Mouse (Mus musculus): Measurements from ENCODE around the gene Cnst. TPM values are rescaled to one million over a fixed set of nuclear protein-coding genes. Genes with fewer than 3 reads are reported as not detected.

The Cnst gene
- total RNA-seq, 2 experiments from 2014 or later, result 17.5 to 19.1 TPM

Other genes with a start within 250 kb of the Cnst start
- 34.9 and 35.7 TPM in 2 replicates for gene Smyd3, start 28.3 kb upstream of the Cnst start, total RNA-seq (2014; fragmentation: Nextera tagmentation)
- gene Smyd3, start 28.3 kb upstream of the Cnst start, total RNA-seq (2017), result 29.7 and 30.2 TPM in 2 replicates
- gene Tfb2m, start 103 bp upstream of the Cnst start, total RNA-seq (2014; fragmentation: Nextera tagmentation), result 34.0 and 37.0 TPM in 2 replicates
- gene Tfb2m, start 103 bp upstream of the Cnst start, total RNA-seq (2017), result 30.3 and 40.0 TPM in 2 replicates
- gene Sccpdh, start 121.8 kb downstream of the Cnst start, total RNA-seq (2014; fragmentation: Nextera tagmentation), result 14.8 and 20.4 TPM in 2 replicates
- gene Sccpdh, start 121.8 kb downstream of the Cnst start, total RNA-seq (2017), result 49.9 and 60.4 TPM in 2 replicates
- not detected in 2 replicates for gene Kif28, start 198.9 kb downstream of the Cnst start, total RNA-seq (2014; fragmentation: Nextera tagmentation)
- not detected in 2 replicates for gene Kif28, start 198.9 kb downstream of the Cnst start, total RNA-seq (2017)

All from granulocyte monocyte progenitor cell, adult 5-6 weeks (primary cell).